Mouse (Mus musculus) megakaryocyte progenitor cell, adult 5-6 weeks (primary cell): ENCODE data around the gene Nr0b2. TPM values are rescaled to one million over a fixed set of nuclear protein-coding genes. Genes with fewer than 3 reads are reported as not detected.

Experiments
- ATAC-seq: replicated peaks from 2 replicates; pipeline ENCODE4 v1.8.0; 2016; ENCODE audit warnings: mild to moderate bottlenecking, moderate TSS enrichment, inconsistent platforms; ENCODE audit not compliant: poor library complexity
- total RNA-seq, 2 experiments: library from RNA; stranded (forward) in 1 of 2; stranded (reverse) in 1 of 2; fragments of 157-497, 149-512 nt in 1 of 2; fragments of 200-1000 nt in 1 of 2; gene quantifications; 2 replicates each; pipeline versions ENCODE4 v1.2.3 to v1.2.4; 2015 to 2017

The Nr0b2 gene
- total RNA-seq, 2 experiments from 2014 or later = 2.7 to 2.9 TPM

DNA sequence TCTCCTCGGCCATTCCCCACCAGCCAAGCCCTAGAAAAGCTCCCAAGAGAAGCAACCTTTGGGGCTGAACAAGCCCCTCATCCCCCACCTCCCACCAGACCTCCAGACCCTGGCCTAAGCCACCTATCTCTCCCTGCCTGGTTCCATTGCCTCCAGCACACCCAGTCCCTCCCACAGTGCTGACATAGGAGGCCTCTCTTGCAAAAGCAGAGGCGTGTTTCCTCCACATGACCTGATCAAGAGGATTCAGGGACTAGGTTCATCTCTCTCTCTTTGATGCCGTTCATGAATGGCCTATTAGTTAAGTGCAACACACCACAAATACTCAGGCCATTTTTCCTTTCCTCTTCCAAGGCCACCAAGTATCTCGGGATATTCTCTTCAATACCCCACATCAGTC lies 6.7 kb downstream of the Nr0b2 start:
- no peak for ATAC-seq

DNA sequence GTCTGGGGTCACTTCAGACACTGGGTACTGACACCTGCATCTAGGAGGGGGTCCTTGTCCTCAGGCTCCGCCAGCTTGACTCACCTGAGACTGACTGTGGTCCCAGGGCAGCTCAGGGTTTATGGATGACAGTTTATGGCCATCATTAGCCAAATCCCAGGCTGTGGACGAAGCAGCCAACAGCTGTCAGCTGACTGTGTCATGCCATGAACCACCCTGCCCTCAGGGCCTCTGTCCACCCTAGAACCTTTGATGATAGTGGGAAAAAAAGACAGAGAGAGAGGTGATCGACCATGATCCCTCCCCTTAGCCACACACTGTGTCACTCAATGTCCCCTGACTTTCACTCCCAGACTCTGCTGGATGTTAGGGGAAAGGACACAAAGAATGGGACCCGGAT lies 8.4 kb downstream of the Nr0b2 start:
- ATAC-seq = no peak

DNA sequence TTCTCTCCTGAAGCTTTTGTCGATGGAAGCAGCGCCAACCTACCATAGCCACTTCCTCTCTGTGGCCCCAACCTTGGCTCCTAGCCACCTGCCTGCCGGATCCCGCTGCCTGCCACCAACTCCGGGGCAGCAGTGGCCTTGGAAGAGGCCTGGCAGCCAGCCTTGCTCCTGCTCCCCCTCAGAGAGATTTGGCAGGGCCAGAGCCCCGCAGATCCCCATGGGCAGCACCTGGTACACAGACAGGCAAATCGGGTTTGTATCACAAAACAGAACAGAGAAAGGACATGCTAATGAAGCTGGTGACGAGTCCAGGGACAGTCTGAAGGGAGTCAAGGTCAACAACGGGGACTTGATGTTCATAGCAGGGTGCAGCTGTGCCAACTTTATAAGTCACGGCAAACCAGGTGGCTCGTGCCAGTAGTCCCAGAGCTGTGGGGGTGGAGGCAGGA lies 10.0 kb downstream of the Nr0b2 start:
- ATAC-seq = peak; percentile 68

DNA sequence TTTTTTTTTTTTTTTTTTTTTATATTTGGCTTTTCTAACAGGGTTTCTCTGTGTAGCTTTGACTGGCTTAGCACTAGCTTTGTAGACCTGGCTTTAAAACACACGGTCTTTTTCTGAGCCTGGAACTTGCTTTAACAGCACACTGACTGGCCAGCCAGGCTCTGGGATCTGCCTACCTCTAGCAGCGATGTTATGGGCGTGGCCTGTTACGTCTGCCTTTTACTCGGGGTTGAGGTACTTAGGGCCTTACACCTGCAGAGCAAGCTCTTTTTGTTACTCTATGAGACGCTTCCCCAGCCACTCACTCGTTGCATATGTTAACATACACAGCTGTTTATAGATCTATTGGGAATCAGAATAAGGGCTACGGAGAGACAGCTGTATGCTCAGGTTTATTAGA lies 14.1 kb downstream of the Nr0b2 start:
- no peak for ATAC-seq

DNA sequence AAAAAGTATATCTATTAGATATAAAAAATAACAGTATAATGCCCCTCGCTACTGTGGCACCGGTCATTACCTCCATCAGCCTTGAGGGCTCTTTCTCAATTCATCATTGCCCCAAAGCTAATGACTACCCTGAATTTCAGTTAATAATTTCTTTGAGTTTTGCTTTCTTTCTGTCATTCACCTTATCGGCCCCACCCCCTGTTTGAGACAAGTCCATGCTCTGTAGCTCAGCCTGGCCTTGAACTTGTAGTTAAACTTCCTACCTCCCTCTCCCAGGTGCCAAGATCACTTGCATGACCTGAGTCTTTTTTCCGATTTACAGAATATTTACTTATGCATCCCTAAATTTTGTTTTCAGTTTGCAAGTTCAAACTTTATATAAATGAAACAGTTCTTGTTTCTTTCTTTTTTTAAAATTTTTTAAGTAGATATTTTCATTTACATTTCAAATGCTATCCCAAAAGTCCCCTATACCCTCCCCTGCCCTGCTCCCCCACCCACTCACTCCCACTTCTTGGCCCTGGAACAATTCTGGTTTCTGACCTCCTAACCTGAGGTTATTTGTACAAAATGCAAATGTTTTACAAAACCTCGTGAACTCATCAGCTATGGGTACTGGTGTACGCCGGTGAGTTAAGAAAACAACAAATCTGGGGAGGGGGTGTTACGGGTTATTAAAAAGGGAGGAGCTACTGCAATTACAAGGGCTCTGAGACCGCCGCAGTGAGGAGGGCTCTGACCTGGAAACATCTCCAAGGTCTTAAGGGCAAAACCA lies 16.3 kb downstream of the Nr0b2 start:
- no peak for ATAC-seq

DNA sequence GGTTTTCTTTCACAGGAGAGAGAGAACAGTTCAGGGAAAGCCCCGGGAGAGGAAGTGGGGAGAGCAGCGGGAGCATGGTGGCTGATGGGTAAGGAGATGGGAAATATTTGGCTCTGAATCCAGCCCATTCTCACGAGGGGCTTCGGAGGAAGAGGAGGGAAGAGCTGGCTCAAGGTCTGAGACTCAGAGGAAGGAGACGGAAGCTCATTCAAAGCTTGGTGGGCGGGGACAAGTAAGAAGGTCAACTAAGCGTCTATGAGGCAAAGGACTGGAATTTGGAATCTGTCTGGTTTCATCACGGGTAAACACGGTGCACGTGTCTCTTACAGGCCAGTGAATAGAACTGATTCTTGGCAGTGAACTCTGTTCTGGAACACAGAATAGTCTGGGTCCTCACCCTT lies 16.9 kb downstream of the Nr0b2 start:
- no peak for ATAC-seq

DNA sequence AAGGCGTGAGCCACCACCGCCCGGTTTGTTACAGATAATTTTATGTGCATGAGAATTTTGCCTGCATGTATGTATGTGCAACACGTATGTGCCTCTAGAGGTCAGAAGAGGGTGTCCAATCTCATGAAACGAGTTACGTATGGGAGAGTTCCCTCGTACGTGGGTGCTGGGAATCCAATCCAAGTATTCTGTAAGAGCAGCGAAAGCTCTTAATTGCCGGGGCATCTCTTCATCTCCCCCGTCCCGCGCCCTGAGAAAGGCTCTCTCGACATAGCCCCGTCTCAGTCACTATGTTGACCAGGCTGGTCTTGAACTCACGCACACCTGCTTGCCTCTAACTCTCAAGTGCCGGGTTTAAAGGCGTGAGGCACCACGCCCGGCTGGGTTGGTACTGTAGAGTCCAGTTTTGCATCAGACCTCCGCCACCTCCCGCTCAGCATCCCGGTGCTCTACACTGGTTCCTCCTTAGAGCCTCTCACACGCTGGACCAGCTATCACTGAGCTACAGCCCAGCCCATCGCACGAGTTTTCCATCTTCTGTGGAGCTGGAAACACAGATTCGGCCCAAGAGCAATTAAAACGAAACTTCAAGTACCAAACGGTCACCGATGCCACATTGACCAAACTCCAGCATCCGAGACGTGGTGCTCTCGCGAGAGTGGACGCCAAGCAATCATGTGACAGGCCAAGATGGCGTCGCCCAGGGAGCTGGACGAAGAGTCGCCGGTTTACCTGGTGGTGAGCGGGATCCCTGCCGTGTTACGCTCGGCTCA lies 21.1 kb downstream of the Nr0b2 start, which contains the start of gene Gpatch3:
Gene Gpatch3, plus strand, starts transcription at position 676 of the 773 bp plus-strand sequence.
- ATAC-seq = peak; percentile 94

DNA sequence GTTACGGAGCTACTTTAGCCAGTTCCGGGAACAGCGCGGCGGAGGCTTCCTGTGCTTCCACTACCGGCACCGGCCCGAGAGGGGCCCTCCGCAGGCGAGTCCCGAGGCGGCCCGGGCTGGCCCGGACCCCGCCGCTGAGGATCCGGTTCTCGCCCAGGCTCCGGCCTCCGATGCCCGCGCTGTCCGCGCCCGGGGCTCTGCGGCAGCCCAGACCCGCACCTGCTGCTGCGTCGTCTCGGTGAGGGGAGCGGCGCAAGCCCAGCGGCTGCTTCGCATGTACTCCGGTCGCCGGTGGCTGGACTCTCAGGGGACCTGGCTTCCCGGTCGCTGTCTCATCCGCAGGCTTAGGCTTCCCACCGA lies 21.6 kb downstream of the Nr0b2 start:
- ATAC-seq = no peak

DNA sequence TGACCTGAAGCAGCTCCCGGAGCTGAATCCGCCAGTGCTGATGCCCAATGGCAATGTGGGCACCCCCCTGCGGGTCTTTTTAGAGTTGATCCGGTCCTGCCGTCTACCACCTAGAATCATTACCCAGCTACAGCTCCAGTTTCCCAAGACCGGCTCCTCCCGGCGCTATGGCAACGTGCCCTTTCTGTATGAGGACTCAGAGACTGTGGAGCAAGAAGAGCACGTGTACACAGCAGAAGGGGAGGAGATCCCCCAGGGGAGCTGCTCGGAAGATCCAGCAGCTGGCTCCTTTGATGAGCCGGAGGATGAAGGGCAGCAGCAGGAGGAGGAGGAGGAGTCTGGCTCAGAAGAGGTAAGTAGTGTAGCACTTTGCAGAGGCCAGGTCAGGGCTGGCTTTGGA lies 24.8 kb downstream of the Nr0b2 start:
- no peak for ATAC-seq

DNA sequence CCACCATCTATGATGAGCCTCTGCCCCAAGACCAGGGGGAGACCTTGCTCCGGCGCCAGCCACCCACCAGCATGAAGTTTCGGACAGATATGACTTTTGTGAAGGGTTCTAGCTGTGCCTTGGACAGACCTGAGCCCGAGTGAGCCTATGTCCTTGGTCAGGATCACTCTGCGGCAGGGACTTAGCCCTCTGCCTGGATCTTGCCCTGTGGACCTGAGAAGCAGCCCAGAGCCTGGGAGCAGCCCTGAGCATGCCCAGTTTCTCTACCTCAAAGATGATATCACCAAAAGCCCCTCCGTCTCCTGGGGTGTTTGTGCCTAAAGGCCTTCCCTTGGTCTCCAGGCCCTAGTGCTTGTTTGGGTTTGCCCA lies 30.5 kb downstream of the Nr0b2 start:
- no peak for ATAC-seq

DNA sequence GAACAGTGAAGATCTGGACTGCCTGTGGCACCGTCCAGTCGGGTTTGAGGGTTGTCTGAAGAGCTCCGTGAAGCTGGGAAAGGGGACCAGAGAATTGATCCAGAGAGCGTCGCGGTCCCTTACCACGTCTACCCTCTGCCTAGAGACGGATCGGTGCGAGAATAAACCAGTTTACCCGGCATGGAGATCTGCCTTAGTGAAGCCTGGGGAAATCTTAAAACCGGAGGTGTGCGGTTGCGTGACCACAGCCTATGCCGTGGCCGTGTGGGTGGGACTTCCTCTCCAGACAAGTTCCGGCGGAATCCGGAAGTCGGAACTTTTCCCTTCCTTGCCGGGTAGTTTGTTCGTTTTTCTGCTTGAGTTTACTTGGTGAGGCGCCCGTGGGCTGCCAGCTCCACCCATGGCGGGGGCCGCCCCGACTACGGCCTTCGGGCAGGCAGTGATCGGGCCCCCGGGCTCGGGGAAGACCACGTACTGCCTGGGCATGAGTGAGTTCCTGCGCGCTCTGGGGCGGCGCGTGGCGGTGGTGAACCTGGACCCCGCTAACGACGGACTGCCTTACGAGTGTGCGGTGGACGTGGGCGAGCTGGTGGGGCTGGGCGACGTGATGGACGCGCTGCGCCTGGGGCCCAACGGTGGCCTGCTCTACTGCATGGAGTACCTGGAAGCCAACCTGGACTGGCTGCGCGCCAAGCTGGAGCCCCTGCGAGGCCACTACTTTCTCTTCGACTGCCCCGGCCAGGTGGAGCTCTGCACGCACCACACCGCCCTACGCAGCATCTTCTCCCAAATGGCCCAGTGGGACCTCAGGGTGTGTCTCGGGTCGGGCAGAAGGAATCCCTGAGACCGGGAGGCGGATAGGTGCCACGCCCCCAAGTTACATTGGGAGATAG lies 31.1 kb downstream of the Nr0b2 start, which contains the start of gene Gpn2:
Gene Gpn2, plus strand, starts transcription at position 304 of the 893 bp plus-strand sequence.
- peak; percentile 92 for ATAC-seq

DNA sequence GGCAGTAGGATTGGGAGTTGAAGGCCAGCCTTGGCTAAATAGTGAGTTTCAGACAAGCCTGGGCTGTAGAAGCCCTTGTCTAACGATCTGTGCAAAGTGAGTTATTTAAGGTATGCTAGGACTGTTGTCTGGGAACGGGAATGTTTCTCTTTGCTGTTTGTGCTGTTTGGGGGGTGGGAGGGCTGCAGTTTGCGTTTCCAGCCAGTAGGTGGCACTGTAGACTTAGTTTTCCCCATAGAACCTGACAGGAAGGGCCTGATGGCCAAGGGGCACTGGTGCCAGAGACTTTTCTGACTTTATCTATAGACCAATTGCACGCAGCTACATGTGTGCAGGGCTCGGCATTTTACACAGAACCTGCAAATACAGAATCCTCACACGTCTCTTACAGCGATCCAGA lies 39.4 kb downstream of the Nr0b2 start:
- ATAC-seq = peak; percentile 96

DNA sequence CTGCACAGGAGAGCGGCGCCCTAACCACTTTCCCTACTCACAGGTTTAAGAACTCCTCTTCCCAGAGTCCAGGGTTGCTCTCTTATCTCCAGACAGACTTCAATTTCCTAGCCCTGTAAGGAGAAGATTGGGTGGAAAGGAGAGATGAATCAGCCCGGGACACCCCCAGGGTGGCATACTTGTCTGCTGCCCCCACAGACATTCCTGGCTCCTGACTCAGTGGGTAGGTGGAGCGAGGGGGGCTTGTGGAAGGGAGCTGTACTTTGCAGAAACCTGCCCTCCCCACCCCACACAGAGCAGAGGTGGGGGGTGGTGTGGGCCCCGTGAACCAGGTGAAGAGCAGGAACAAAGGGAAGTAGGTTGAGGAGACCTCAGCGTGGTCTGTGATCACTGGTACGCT lies 42.4 kb downstream of the Nr0b2 start:
- no peak for ATAC-seq

DNA sequence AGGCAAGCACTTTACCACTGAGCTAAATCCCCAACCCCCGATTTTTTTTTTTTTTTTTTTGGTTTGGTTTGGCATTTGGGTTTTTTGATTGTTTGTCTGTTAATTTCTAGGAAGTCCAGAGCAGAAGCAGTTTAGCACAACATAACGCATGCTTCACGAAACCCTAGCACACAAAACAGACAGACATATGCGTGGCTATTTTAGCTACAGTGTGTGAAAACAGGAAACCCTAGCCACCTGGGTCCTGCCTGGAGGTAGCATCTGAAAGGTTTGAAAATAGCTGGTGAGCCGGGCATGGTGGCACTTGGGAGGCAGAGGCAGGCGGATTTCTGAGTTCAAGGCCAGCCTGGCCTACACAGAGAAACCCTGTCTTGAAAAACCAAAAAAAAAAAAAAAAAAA lies 42.9 kb downstream of the Nr0b2 start:
- ATAC-seq = no peak

DNA sequence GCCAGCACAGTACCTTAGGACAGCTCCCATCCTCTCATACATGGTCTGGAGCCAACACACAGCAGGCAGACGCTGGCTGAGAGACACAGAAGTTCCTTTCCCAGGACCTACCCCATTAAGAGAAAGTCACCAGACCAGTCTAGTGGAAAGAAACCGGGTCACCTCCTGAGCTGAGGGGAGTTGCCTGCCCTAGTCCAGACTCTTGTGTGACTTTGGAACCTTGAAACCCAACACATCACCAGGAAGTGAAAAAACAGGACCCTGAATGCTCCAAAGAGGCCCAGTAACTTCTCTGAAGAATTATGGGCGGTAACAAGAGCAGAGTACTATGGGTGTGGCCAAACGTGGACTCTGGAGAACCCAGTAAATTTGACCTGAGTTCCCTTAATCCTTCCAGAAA lies 45.4 kb downstream of the Nr0b2 start:
- ATAC-seq = no peak

DNA sequence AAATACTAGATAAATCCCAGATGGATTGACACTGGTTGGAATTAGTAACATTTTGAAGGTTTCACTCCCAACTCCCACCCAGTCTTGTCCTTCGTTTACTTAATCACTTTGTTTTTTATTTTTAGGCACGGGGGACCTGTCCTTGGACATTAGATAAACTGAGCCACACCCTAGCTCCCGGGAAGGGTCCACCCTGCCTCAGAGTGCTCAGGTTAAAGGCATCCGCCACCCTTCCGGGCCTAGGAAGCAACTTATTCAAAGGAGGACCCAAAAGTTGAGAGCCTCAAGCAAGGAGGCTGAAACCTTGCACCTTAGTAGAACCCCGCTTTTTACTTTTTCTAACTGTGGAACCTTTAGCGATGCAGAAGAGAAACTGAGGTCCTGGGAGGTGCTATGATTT lies 45.9 kb downstream of the Nr0b2 start:
- ATAC-seq = no peak

DNA sequence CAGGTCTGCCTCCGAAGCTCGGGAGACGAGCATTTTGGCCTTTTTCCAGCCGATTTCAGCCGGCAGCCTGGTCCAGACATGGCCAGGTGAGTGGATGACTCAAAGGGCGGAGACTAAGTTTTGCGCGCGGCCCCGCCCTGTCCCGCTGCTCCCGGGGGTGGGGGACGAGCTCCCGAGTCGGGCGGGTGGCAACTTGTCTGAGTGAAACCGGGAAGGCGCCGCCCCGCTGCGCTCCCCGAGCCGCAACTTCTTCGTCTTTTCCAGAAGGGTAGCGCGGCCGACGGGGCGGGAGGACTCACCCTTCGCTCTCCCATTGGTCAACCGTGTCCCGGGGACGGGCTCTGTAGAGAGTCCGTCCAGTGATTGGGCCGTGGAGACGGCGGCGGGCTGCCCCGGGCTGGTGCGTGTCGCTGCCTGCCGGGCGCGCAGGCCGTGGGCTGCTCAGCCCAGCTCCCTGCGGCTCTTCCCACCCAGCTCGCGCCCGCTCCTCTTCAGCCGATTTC lies 46.4 kb downstream of the Nr0b2 start:
- ATAC-seq = peak; percentile 93

DNA sequence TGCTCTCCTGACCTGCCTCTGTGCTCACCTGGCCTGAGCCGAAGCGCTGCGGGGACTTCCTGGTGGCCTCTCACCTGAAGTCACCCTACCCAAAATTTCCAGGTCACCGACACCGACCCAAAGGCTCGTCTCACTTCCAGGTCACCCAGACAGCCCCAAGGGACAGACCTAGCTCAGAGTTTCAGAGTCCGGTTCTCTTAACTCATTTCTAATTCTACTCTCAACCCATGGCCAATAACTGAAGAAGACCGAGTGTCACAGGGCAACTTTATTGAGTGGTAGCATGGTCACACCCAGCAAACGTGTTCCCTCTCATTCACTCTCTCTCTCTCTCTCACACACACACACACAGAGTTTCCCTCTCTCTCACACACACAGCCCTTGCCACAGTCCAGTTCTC lies 47.1 kb downstream of the Nr0b2 start:
- no peak for ATAC-seq

DNA sequence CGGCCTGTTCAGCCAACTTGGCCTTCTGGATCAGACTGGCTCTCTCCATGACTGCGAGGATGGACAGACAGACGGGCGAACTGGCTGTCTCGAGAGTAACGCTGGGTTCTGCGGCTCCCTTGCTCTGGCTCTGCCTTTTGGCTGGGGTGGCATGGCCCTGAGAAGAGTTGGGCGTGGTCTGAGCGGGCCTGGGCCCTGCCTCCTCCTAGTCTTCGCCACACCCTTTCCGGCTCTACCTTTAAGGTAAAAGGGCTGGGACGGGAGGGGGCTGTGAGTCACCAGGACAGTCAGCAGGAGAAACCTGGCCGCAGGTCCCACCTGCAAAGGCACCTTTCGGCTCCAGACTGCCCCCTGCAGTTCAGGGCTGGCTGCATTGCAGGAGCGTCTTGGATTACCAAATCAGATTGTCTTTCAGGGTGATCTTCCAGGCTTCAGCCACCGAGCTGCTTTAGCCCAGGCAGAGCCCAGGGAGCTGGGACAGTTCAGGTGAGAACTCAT lies 48.6 kb downstream of the Nr0b2 start, which contains the start of gene Sfn:
Gene Sfn, minus strand, starts transcription at position 448 of the 498 bp plus-strand sequence.
- peak; percentile 23 for ATAC-seq

DNA sequence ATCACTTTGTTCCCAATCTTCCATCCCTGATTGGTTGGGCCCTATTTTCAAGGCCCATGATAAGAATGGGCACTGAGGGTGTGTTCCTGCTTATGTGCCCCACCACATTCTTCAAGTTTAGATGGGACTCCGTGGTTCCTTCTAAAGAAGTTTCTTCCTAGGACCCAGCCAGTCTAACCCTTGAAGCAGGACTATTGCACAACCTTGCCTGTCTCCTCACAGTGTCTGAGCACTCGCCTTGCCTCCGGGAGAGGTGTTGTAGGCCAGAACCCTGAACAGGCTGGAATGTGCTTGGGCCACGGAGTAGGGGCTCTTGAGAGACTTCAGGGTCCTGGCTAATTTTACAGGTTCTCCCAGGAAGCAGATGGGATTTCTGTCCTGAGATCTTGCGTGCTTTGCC lies 49.9 kb downstream of the Nr0b2 start:
- ATAC-seq = no peak

DNA sequence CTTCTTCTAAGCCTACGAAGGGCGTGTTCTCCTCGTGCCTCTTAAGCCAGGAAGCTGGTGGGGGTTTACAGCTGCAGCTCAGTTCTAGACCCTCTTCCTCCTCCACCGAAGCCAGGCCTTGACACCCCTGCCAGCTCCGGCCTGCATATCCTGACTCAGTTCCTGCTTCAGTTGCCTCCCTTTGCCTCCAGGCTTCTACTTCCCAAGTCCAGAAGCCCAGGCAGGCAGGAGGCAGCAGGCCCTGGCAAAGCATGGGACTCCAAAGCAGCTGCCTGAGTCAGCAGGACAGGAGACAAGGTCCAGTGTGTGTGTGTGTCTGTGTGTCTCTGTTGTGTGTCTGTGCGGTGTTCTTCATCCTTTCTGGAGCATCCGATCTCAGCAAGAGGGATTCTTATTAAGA lies 51.0 kb downstream of the Nr0b2 start:
- no peak for ATAC-seq
